Mouse (Mus musculus): Measurements from ENCODE around the gene Ogfod1.

DNA sequence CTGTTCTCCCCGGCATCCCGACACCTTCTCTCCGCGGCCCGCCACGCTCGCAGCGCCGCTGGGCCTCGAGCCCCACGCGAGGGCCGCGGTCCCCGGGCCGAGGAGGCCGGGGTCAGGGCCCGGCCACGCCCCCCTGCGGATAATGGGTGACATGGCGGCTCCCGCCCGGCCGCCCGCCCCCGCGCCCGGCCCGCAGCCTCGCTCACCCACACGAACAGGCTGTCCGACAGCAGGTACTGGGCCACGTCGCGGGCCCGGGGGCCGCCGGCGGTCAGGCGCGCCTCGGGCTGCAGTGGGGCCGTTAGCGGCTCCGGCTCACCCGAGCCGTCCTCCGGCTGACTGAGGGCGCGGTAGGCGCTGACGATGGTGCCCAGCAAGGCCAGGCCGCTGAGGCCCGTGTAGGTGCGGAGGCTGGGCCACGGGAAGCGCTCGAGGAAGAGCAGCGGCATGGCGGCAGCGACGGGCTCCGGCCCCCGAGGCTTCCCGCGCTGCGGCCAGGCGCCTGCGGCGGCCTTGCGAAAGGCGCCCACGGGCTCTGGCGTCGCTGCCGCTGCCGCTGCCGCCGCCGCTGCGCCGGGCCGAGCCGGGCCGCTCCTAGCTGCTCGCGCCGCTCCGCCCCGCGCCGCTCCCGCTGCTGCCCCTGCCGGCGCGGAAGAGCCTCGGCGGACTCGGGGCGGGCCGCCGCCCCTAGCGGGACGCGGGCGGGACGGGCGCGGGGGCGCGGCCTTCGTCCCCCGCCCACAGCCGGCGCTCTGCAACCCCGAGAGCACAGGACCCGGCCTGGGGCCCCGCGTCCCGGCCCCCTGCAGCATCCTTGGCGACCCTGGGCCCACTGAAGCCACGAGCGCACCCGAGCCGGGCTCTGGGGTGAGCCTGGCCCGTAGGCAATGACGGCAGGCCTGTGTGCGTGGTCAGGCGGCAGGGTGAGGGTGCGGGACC is 24.7 kb upstream of the Ogfod1 start, which contains the start of gene Amfr:
- no peak for TF ChIP-seq GATA1 (IDR thresholded peaks at IDR 0.05; ENCODE audit: borderline replicate concordance, low read length)
- TF ChIP-seq FLI1 (IDR thresholded peaks at IDR 0.05; ENCODE audit: low read length): no peak
